Mouse (Mus musculus) right cerebral cortex, postnatal 10 days (tissue): ENCODE measurements around the gene Amy2a2.
"Not testable (repeated sequence)": the region's sequence is repeated elsewhere in the genome, so short reads cannot be mapped to it uniquely, and the experiment has no call there.

Experiments
- DNase-seq, 2 experiments: peaks; one replicate each; pipeline ENCODE4 v3.0.0; 2021; ENCODE audit warnings: low spot score in 2 of 2

The Amy2a2 gene

GRCm38 (mm10) chr3:113356558-113356957, at the start of gene Amy2a2:
Amy2a2 (minus strand) TSS chr3:113356658.
- not testable (repeated sequence) for DNase-seq

GRCm38 (mm10) chr3:113345484-113345883, 11.0 kb downstream of the Amy2a2 start:
- not testable (repeated sequence) for DNase-seq

- DNase-seq: not testable (repeated sequence)
Observed at GRCm38 (mm10) chr3:113323952-113324351, 32.5 kb downstream of the Amy2a2 start, which contains the start of gene Amy2a3. Amy2a3 (minus strand) TSS chr3:113324052.

GRCm38 (mm10) chr3:113312937-113313336, 43.5 kb downstream of the Amy2a2 start:
- not testable (repeated sequence) for DNase-seq
